Mouse (Mus musculus): Measurements from ENCODE around the gene Tmcc2. TPM values are rescaled to one million over a fixed set of nuclear protein-coding genes. Genes with fewer than 3 reads are reported as not detected.
"Not testable (repeated sequence)": the region's sequence is repeated elsewhere in the genome, so short reads cannot be mapped to it uniquely, and the experiment has no call there.

The Tmcc2 gene
- polyA plus RNA-seq, 1 experiment from 2014 or later, result 10.5 TPM

GRCm38 (mm10) chr1:132365645-132366044 lies 25.4 kb downstream of the Tmcc2 start:
- H3K9ac ChIP-seq, result no peak overlapping the region
- H3K9me3 ChIP-seq, result no peaks in the 10 kb centered on the region
- H3K4me2 ChIP-seq, result no peak overlapping the region
- peaks cover 16% of the 10 kb centered on the region for H3K4me1 ChIP-seq
- no peak overlapping the region for H3K27ac ChIP-seq
- H3K27me3 ChIP-seq, result no peaks in the 10 kb centered on the region
- H3K36me3 ChIP-seq, result peaks cover 34% of the 10 kb centered on the region
- ATAC-seq (ENCODE audit: insufficient number of reproducible peaks, insufficient read depth, low FRiP score, low TSS enrichment, low read depth), result no peak
- H3K4me3 ChIP-seq, result no peak overlapping the region
- WGBS, result 56% methylated on average over 4 of the region's 4 CpGs

- peaks cover 35% of the 10 kb centered on the region for H3K36me3 ChIP-seq
- no peak overlapping the region for H3K27ac ChIP-seq
- peaks cover 12% of the 10 kb centered on the region for H3K4me1 ChIP-seq
- no peak overlapping the region for H3K4me3 ChIP-seq
- H3K27me3 ChIP-seq, result no peaks in the 10 kb centered on the region
- no peaks in the 10 kb centered on the region for H3K9me3 ChIP-seq
- H3K4me2 ChIP-seq, result no peak overlapping the region
- no peak overlapping the region for H3K9ac ChIP-seq
- 80% methylated on average over 7 of the region's 7 CpGs for WGBS
- ATAC-seq (ENCODE audit: insufficient number of reproducible peaks, insufficient read depth, low FRiP score, low TSS enrichment, low read depth), result no peak
Observed at GRCm38 (mm10) chr1:132364896-132365557, 26.1 kb downstream of the Tmcc2 start.

- peaks cover 36% of the 10 kb centered on the region for H3K36me3 ChIP-seq
- H3K4me2 ChIP-seq, result no peak overlapping the region
- H3K27me3 ChIP-seq, result no peaks in the 10 kb centered on the region
- H3K4me3 ChIP-seq, result no peak overlapping the region
- H3K27ac ChIP-seq, result no peak overlapping the region
- H3K4me1 ChIP-seq, result peaks cover 12% of the 10 kb centered on the region
- 78% methylated on average over 3 of the region's 3 CpGs for WGBS
- ATAC-seq (ENCODE audit: insufficient number of reproducible peaks, insufficient read depth, low FRiP score, low TSS enrichment, low read depth), result no peak
- no peak overlapping the region for H3K9ac ChIP-seq
- H3K9me3 ChIP-seq, result no peaks in the 10 kb centered on the region
Observed at GRCm38 (mm10) chr1:132364388-132364787, 26.7 kb downstream of the Tmcc2 start.

GRCm38 (mm10) chr1:132361959-132362358 lies 29.1 kb downstream of the Tmcc2 start:
- Histone ChIP-seq H3K9me3 (no peaks in the 10 kb centered on the region), H3K36me3 (peaks cover 59% of the 10 kb centered on the region), H3K27me3 (no peaks in the 10 kb centered on the region), H3K4me1 (peaks cover 2% of the 10 kb centered on the region; the same call in 1 of the 2 replicates), H3K4me3 (no peak overlapping the region), H3K4me2 (no peak overlapping the region), H3K27ac (no peak overlapping the region), H3K9ac (no peak overlapping the region)
- WGBS, result 82% methylated on average over 6 of the region's 6 CpGs
- no peak for ATAC-seq (ENCODE audit: insufficient number of reproducible peaks, insufficient read depth, low FRiP score, low TSS enrichment, low read depth)

- Histone ChIP-seq H3K4me2 (no peak overlapping the region), H3K4me1 (peaks cover 9% of the 10 kb centered on the region), H3K9ac (0 out of 2 replicates have a peak overlapping the region, but pooled peaks have one; percentile 6), H3K4me3 (no peak overlapping the region), H3K27ac (peak overlapping the region; percentile 39; the same call in 1 of the 2 replicates), H3K36me3 (peaks cover 48% of the 10 kb centered on the region), H3K27me3 (no peaks in the 10 kb centered on the region), H3K9me3 (no peaks in the 10 kb centered on the region)
- 68% methylated on average over 1 of the region's 1 CpGs for WGBS
- no peak for ATAC-seq (ENCODE audit: insufficient number of reproducible peaks, insufficient read depth, low FRiP score, low TSS enrichment, low read depth)
Observed at GRCm38 (mm10) chr1:132356841-132357240, 34.2 kb downstream of the Tmcc2 start.

GRCm38 (mm10) chr1:132355841-132356242 lies 35.2 kb downstream of the Tmcc2 start:
- peak; percentile 29; the same call in 1 of the 2 replicates for ATAC-seq (ENCODE audit: insufficient number of reproducible peaks, insufficient read depth, low FRiP score, low TSS enrichment, low read depth)
- Histone ChIP-seq H3K4me1 (peaks cover 9% of the 10 kb centered on the region), H3K9me3 (peaks cover 3% of the 10 kb centered on the region; the same call in 1 of the 2 replicates), H3K4me2 (no peak overlapping the region), H3K27ac (no peak overlapping the region), H3K9ac (no peak overlapping the region), H3K27me3 (no peaks in the 10 kb centered on the region), H3K4me3 (no peak overlapping the region), H3K36me3 (peaks cover 39% of the 10 kb centered on the region)
- WGBS, result 0% methylated on average over 3 of the region's 3 CpGs

GRCm38 (mm10) chr1:132355162-132355601 lies 35.9 kb downstream of the Tmcc2 start:
- Histone ChIP-seq H3K36me3 (peaks cover 33% of the 10 kb centered on the region), H3K4me2 (no peak overlapping the region), H3K27me3 (no peaks in the 10 kb centered on the region), H3K27ac (no peak overlapping the region), H3K9ac (no peak overlapping the region), H3K9me3 (peaks cover 5% of the 10 kb centered on the region; the same call in 1 of the 2 replicates), H3K4me1 (peaks cover 9% of the 10 kb centered on the region), H3K4me3 (no peak overlapping the region)
- 50% methylated on average over 6 of the region's 6 CpGs for WGBS
- ATAC-seq (ENCODE audit: insufficient number of reproducible peaks, insufficient read depth, low FRiP score, low TSS enrichment, low read depth), result no peak

- Histone ChIP-seq H3K9ac (no peak overlapping the region), H3K4me3 (no peak overlapping the region), H3K9me3 (peaks cover 5% of the 10 kb centered on the region; the same call in 1 of the 2 replicates), H3K27ac (no peak overlapping the region), H3K4me1 (peaks cover 9% of the 10 kb centered on the region), H3K36me3 (peaks cover 23% of the 10 kb centered on the region), H3K4me2 (no peak overlapping the region), H3K27me3 (no peaks in the 10 kb centered on the region)
- ATAC-seq (ENCODE audit: insufficient number of reproducible peaks, insufficient read depth, low FRiP score, low TSS enrichment, low read depth), result no peak
- WGBS, result 75% methylated on average over 9 of the region's 9 CpGs
Observed at GRCm38 (mm10) chr1:132354234-132354633, 36.8 kb downstream of the Tmcc2 start.

- 75% methylated on average over 5 of the region's 5 CpGs for WGBS
- Histone ChIP-seq H3K4me2 (no peak overlapping the region), H3K27ac (no peak overlapping the region), H3K36me3 (peaks cover 15% of the 10 kb centered on the region), H3K4me3 (no peak overlapping the region), H3K4me1 (peaks cover 9% of the 10 kb centered on the region), H3K27me3 (no peaks in the 10 kb centered on the region), H3K9ac (no peak overlapping the region), H3K9me3 (peaks cover 5% of the 10 kb centered on the region; the same call in 1 of the 2 replicates)
- ATAC-seq (ENCODE audit: insufficient number of reproducible peaks, insufficient read depth, low FRiP score, low TSS enrichment, low read depth), result no peak
Observed at GRCm38 (mm10) chr1:132353389-132353788, 37.7 kb downstream of the Tmcc2 start.

GRCm38 (mm10) chr1:132351058-132351457 lies 40.0 kb downstream of the Tmcc2 start:
- ATAC-seq (ENCODE audit: insufficient number of reproducible peaks, insufficient read depth, low FRiP score, low TSS enrichment, low read depth), result no peak
- WGBS, result 96% methylated on average over 4 of the region's 4 CpGs
- Histone ChIP-seq H3K36me3 (no peaks in the 10 kb centered on the region), H3K27me3 (no peaks in the 10 kb centered on the region), H3K9ac (no peak overlapping the region), H3K27ac (no peak overlapping the region), H3K4me1 (peaks cover 5% of the 10 kb centered on the region; the same call in 1 of the 2 replicates), H3K4me3 (no peak overlapping the region), H3K9me3 (peaks cover 5% of the 10 kb centered on the region; the same call in 1 of the 2 replicates), H3K4me2 (no peak overlapping the region)

- ATAC-seq (ENCODE audit: insufficient number of reproducible peaks, insufficient read depth, low FRiP score, low TSS enrichment, low read depth); H3K9me3 ChIP-seq; H3K36me3 ChIP-seq; H3K27me3 ChIP-seq; H3K27ac ChIP-seq; H3K4me3 ChIP-seq; H3K9ac ChIP-seq; H3K4me2 ChIP-seq; H3K4me1 ChIP-seq: not testable (repeated sequence)
- WGBS, result 100% methylated on average over 3 of the region's 3 CpGs
Observed at GRCm38 (mm10) chr1:132349601-132350000, 41.5 kb downstream of the Tmcc2 start.

- not testable (repeated sequence) for H3K27ac ChIP-seq; H3K9ac ChIP-seq; H3K36me3 ChIP-seq; H3K4me3 ChIP-seq; H3K4me2 ChIP-seq; H3K27me3 ChIP-seq; H3K9me3 ChIP-seq; ATAC-seq (ENCODE audit: insufficient number of reproducible peaks, insufficient read depth, low FRiP score, low TSS enrichment, low read depth); H3K4me1 ChIP-seq
Observed at GRCm38 (mm10) chr1:132349049-132349448, 42.0 kb downstream of the Tmcc2 start.

All from embryonic facial prominence, embryonic 13.5 days (tissue).